Mouse (Mus musculus) limb, embryonic 11.5 days (tissue): Measurements from ENCODE around the gene Ivns1abp. TPM values are rescaled to one million over a fixed set of nuclear protein-coding genes. Genes with fewer than 3 reads are reported as not detected.

Experiments used
- ATAC-seq: fragments of 200-750 bp; cut with Nextera tagmentation; 2 replicates; pipeline ENCODE4 v1.8.0; 2017; ENCODE audit warnings: low read depth; ENCODE audit not compliant: insufficient number of reproducible peaks, low FRiP score, low TSS enrichment
- DNase-seq: peaks from one replicate; pipeline ENCODE4 v3.0.0-alpha.2; 2015; ENCODE audit warnings: low spot score
- H3K27ac ChIP-seq: fragments of 300-500 bp; sonication (generic); replicated peaks from 2 replicates; pipeline ENCODE4 v1.5.1; 2014; ENCODE audit warnings: low read depth, mild to moderate bottlenecking, low read length
- H3K27me3 ChIP-seq: fragments of 300-500 bp; sonication (generic); 2 replicates; pipeline ENCODE4 v1.6.1; 2014; ENCODE audit warnings: mild to moderate bottlenecking, low read length, mixed read lengths; ENCODE audit not compliant: control insufficient read depth, insufficient read depth
- H3K36me3 ChIP-seq: fragments of 300-500 bp; sonication (generic); 2 replicates; pipeline ENCODE4 v1.6.1; 2014; ENCODE audit warnings: mild to moderate bottlenecking, low read length, moderate library complexity, mixed read lengths; ENCODE audit not compliant: control insufficient read depth, insufficient read depth
- H3K4me1 ChIP-seq: fragments of 300-500 bp; sonication (generic); 2 replicates; pipeline ENCODE4 v1.6.1; 2014; ENCODE audit warnings: low read length, mixed read lengths; ENCODE audit not compliant: control insufficient read depth, insufficient read depth
- H3K4me2 ChIP-seq: fragments of 300-500 bp; sonication (generic); 2 replicates; pipeline ENCODE4 v1.6.1; 2014; ENCODE audit warnings: low read depth, mild to moderate bottlenecking, moderate library complexity; ENCODE audit not compliant: severe bottlenecking
- H3K4me3 ChIP-seq: fragments of 300-500 bp; sonication (generic); 2 replicates; pipeline ENCODE4 v1.5.1; 2014; ENCODE audit warnings: low read depth, low read length
- H3K9ac ChIP-seq: fragments of 300-500 bp; sonication (generic); 2 replicates; pipeline ENCODE4 v1.6.1; 2014; ENCODE audit warnings: mild to moderate bottlenecking, low read length
- H3K9me3 ChIP-seq: fragments of 300-500 bp; sonication (generic); 2 replicates; pipeline ENCODE4 v1.6.1; 2016; ENCODE audit warnings: low read length; ENCODE audit not compliant: control insufficient read depth
- WGBS: fragments of 180-500 bp; shearing (Covaris S2); extraction: QIAGEN DNeasy Blood & Tissue Kit; methylation state at CpG from one replicate; pipeline ENCODE4 v1.1.7; 2014; 5-methylcytosine and 5-hydroxymethylcytosine counted together
- polyA plus RNA-seq: library from polyadenylated mRNA; unstranded; fragments of >200 nt; fragmentation: Nextera tagmentation; extraction: Ambion mirVana; gene quantifications from 2 replicates; pipeline ENCODE4 v1.2.1, GENCODE M21; 2014

The Ivns1abp gene
- polyA plus RNA-seq, 1 experiment from 2014 or later: 356 TPM

- Histone ChIP-seq H3K36me3 (peaks cover 21% of the 10 kb centered on the region), H3K27ac (no peak overlapping the region), H3K27me3 (no peaks in the 10 kb centered on the region), H3K4me3 (no peak overlapping the region), H3K9me3 (no peaks in the 10 kb centered on the region), H3K9ac (no peak overlapping the region), H3K4me1 (no peaks in the 10 kb centered on the region), H3K4me2 (no peak overlapping the region)
- ATAC-seq: no peak
- DNase-seq: no peak
- WGBS: 90% methylated on average over 5 of the region's 5 CpGs
These were observed 23.5 kb downstream of the Ivns1abp start for GRCm38 (mm10) chr1:151367721-151368324.

DNA sequence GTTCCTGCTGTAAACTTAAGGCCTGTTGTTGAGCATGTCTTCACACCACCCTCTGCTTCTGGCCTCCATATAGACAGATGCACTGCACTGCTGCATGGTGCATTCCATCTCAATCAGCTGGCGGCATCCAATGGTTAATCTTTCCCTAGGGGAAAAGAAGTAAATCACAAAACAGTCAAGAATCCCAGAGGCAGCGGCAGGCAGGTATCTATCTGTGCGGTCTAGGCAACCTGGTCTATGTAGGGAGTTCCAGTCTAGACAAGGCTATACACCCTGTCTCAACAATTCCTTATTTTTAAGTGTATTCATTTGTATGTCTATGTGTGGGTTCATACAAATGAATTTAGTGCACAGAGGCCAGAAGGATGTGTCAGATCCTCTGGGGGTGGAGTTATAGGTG lies 24.2 kb downstream of the Ivns1abp start:
- WGBS: 90% methylated on average over 3 of the region's 3 CpGs
- no peak overlapping the region for H3K4me3 ChIP-seq
- H3K9ac ChIP-seq: no peak overlapping the region
- peaks cover 18% of the 10 kb centered on the region for H3K36me3 ChIP-seq
- H3K27ac ChIP-seq: no peak overlapping the region
- no peak overlapping the region for H3K4me2 ChIP-seq
- ATAC-seq (no peak), DNase-seq (no peak)
- no peaks in the 10 kb centered on the region for H3K9me3 ChIP-seq
- no peaks in the 10 kb centered on the region for H3K4me1 ChIP-seq
- no peaks in the 10 kb centered on the region for H3K27me3 ChIP-seq

GRCm38 (mm10) chr1:151370573-151370972 lies 26.3 kb downstream of the Ivns1abp start:
- no peaks in the 10 kb centered on the region for H3K4me1 ChIP-seq
- no peak overlapping the region for H3K9ac ChIP-seq
- WGBS: 91% methylated on average over 3 of the region's 3 CpGs
- H3K27me3 ChIP-seq: no peaks in the 10 kb centered on the region
- H3K4me3 ChIP-seq: no peak overlapping the region
- H3K27ac ChIP-seq: no peak overlapping the region
- ATAC-seq: no peak
- H3K36me3 ChIP-seq: peaks cover 16% of the 10 kb centered on the region
- no peaks in the 10 kb centered on the region for H3K9me3 ChIP-seq
- no peak overlapping the region for H3K4me2 ChIP-seq
- no peak for DNase-seq

DNA sequence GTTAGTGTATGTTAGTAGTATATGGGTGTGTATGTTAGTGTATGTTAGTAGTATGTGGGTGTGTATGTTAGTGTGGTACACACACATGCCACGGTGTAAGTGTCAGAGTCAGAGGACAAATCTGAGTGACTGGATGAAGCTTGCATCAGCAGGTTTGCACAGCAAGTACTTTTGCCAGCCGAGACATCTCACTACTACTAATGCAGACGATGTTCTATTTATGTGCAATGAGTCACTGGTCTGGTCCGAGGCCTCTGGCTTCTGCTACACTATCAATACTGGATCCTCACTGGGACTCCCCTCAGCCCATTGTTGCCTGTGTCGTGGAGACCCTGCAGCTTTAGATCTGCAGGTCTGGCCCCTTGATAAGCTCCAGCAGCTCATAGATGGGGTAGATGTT lies 27.3 kb downstream of the Ivns1abp start:
- Histone ChIP-seq H3K4me1 (no peaks in the 10 kb centered on the region), H3K9me3 (no peaks in the 10 kb centered on the region), H3K27me3 (no peaks in the 10 kb centered on the region), H3K9ac (no peak overlapping the region), H3K27ac (no peak overlapping the region), H3K4me3 (no peak overlapping the region), H3K36me3 (peaks cover 14% of the 10 kb centered on the region; the same call in 1 of the 2 replicates), H3K4me2 (no peak overlapping the region)
- DNase-seq: no peak
- WGBS: 88% methylated on average over 5 of the region's 5 CpGs
- no peak for ATAC-seq

DNA sequence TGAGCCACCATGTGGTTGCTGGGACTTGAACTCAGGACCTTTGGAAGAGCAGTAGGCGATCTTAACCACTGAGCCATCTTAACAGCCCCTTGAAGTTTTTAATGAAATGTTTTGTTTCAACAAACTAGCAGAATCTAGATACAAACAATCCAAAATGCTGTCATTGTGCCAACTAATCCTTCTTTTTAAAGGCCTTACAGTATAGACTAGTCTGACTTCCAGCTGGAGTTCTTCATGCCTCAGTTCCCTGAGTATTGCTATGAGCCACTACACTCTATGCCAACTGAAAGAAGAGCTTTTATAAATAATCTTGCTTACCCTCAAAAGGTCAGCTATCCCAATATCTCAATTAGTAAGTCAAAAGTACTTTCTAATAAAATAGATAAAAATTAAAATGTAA lies 28.5 kb downstream of the Ivns1abp start:
- Histone ChIP-seq H3K4me3 (no peak overlapping the region), H3K9ac (no peak overlapping the region), H3K4me2 (no peak overlapping the region), H3K27ac (no peak overlapping the region), H3K36me3 (peaks cover 9% of the 10 kb centered on the region; the same call in 1 of the 2 replicates), H3K4me1 (no peaks in the 10 kb centered on the region), H3K9me3 (no peaks in the 10 kb centered on the region), H3K27me3 (no peaks in the 10 kb centered on the region)
- WGBS: 89% methylated on average over 1 of the region's 1 CpGs
- ATAC-seq (no peak), DNase-seq (no peak)

DNA sequence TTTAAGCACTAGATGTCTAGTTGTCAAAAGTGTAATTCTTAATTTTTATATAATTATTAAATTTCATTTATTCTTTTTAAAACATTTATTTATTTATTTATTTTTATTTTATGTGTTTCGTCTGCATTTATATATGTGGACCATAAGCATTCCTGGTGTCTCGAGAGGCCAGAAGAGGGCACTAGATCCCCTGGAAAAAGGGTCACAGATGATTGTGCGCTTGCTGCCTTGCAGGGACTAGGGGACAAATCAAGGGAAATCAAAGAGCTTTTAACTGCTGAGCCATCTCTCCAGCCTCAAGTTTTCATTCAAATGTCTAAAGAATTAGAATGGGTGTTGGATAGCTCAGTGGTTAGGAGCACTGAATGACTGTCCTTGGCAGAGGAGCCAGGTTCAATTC lies 33.1 kb downstream of the Ivns1abp start:
- 90% methylated on average over 3 of the region's 3 CpGs for WGBS
- H3K9me3 ChIP-seq: no peaks in the 10 kb centered on the region
- H3K4me3 ChIP-seq: no peak overlapping the region
- DNase-seq (no peak), ATAC-seq (no peak)
- H3K4me2 ChIP-seq: no peak overlapping the region
- no peaks in the 10 kb centered on the region for H3K4me1 ChIP-seq
- no peaks in the 10 kb centered on the region for H3K27me3 ChIP-seq
- no peaks in the 10 kb centered on the region for H3K36me3 ChIP-seq
- no peak overlapping the region for H3K27ac ChIP-seq
- no peak overlapping the region for H3K9ac ChIP-seq

DNA sequence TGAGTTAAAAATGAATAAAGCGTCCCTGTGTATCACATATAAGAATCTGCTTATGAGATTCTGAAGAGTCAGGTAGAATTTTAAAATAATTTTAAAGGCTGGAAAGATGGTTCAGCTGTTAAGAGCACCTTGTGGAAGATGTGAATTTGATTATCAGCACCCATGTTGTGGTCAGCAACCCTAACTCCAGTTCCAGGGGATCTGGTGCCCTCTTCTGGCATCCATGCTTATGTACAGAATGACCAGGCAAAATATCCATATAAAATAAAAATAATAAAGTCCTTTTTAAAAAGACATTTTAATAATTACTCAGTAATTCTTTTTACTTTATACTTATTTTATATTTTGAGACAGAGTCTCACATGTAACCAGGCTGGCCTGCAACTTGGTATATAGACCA lies 45.8 kb downstream of the Ivns1abp start:
- Histone ChIP-seq H3K4me1 (no peaks in the 10 kb centered on the region), H3K4me2 (no peak overlapping the region), H3K9ac (no peak overlapping the region), H3K4me3 (no peak overlapping the region), H3K27ac (no peak overlapping the region), H3K9me3 (no peaks in the 10 kb centered on the region), H3K36me3 (peaks cover 2% of the 10 kb centered on the region; the same call in 1 of the 2 replicates), H3K27me3 (no peaks in the 10 kb centered on the region)
- ATAC-seq (no peak), DNase-seq (peak; percentile 42)
- WGBS: 95% methylated on average over 1 of the region's 1 CpGs

DNA sequence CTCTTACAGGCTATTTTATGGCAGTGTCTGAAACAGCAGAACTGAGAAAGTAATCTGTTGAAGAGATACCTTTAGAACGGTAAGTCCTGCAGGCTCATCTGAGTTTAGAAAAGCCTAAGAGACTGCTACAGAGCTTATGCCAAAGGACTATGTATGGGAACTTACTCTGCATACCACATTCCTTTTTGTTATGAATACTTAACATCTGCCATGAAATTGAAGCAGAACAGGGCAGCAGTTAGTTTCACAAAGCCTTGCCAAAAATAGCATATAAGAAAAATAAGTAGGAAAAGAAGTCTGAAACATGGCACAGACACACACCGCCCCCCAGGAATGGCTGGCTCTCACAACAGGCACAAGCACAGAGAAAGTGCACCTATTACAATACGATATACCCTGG lies 65.5 kb downstream of the Ivns1abp start:
- Histone ChIP-seq H3K9me3 (no peaks in the 10 kb centered on the region), H3K27me3 (no peaks in the 10 kb centered on the region), H3K4me1 (no peaks in the 10 kb centered on the region), H3K36me3 (no peaks in the 10 kb centered on the region), H3K9ac (no peak overlapping the region), H3K4me2 (no peak overlapping the region), H3K27ac (no peak overlapping the region), H3K4me3 (no peak overlapping the region)
- no peak for DNase-seq
- ATAC-seq: no peak
- WGBS: 76% methylated on average over 3 of the region's 3 CpGs
